Mouse (Mus musculus) heart, embryonic 16.5 days (tissue): ENCODE data around the gene Zfp354b. TPM values are rescaled to one million over a fixed set of nuclear protein-coding genes. Genes with fewer than 3 reads are reported as not detected.

ENCODE experiments used
- ATAC-seq: fragments of 200-750 bp; cut with Nextera tagmentation; replicated peaks from 2 replicates; pipeline ENCODE4 v1.8.0; 2017; ENCODE audit warnings: moderate number of reproducible peaks; ENCODE audit not compliant: insufficient read depth, low FRiP score; ENCODE audit errors: extremely low read depth
- H3K27ac ChIP-seq: fragments of 300-500 bp; sonication (generic); 2 replicates; pipeline ENCODE4 v1.5.1; 2014; ENCODE audit warnings: mild to moderate bottlenecking, low read length, control low read depth, moderate library complexity
- H3K27me3 ChIP-seq: fragments of 300-500 bp; sonication (generic); 2 replicates; pipeline ENCODE4 v1.6.1; 2014; ENCODE audit warnings: low read length, mixed read lengths; ENCODE audit not compliant: control insufficient read depth, insufficient read depth
- H3K36me3 ChIP-seq: fragments of 300-500 bp; sonication (generic); 2 replicates; pipeline ENCODE4 v1.6.1; 2014; ENCODE audit not compliant: control insufficient read depth, insufficient read depth
- H3K4me1 ChIP-seq: fragments of 300-500 bp; sonication (generic); 2 replicates; pipeline ENCODE4 v1.6.1; 2014; ENCODE audit warnings: low read length, mixed read lengths; ENCODE audit not compliant: control insufficient read depth, insufficient read depth
- H3K4me2 ChIP-seq: fragments of 300-500 bp; sonication (generic); 2 replicates; pipeline ENCODE4 v1.6.1; 2014; ENCODE audit warnings: low read depth, mild to moderate bottlenecking, control low read depth, low read length
- H3K4me3 ChIP-seq: fragments of 300-500 bp; sonication (generic); 2 replicates; pipeline ENCODE4 v1.5.1; 2014; ENCODE audit warnings: mild to moderate bottlenecking, control low read depth, low read length
- H3K9ac ChIP-seq: fragments of 300-500 bp; sonication (generic); 2 replicates; pipeline ENCODE4 v1.6.1; 2014; ENCODE audit warnings: low read length, control low read depth
- H3K9me3 ChIP-seq: fragments of 300-500 bp; sonication (generic); replicated peaks from 2 replicates; pipeline ENCODE4 v1.6.1; 2016; ENCODE audit warnings: low read length; ENCODE audit not compliant: control insufficient read depth
- WGBS: fragments of 180-500 bp; shearing (Covaris S2); extraction: QIAGEN DNeasy Blood & Tissue Kit; methylation state at CpG from one replicate; pipeline ENCODE4 v1.1.7; 2014; 5-methylcytosine and 5-hydroxymethylcytosine counted together
- polyA plus RNA-seq: library from polyadenylated mRNA; unstranded; fragments of >200 nt; fragmentation: Nextera tagmentation; extraction: Ambion mirVana; gene quantifications from 2 replicates; pipeline ENCODE4 v1.2.1, GENCODE M21; 2015

Zfp354b gene
- polyA plus RNA-seq, 1 experiment from 2014 or later = 1.1 TPM

- WGBS = 42% methylated on average over 2 of the region's 2 CpGs
- Histone ChIP-seq H3K9me3 (peaks cover 10% of the 10 kb centered on the region), H3K36me3 (no peaks in the 10 kb centered on the region), H3K27me3 (no peaks in the 10 kb centered on the region; the same call in 1 of the 2 replicates), H3K4me1 (no peaks in the 10 kb centered on the region; the same call in 1 of the 2 replicates), H3K27ac (no peak overlapping the region), H3K4me2 (no peak overlapping the region), H3K9ac (no peak overlapping the region), H3K4me3 (no peak overlapping the region)
- ATAC-seq = no peak
Measured at GRCm38 (mm10) chr11:50892441-50892840, 39.0 kb downstream of the Zfp354b start.

GRCm38 (mm10) chr11:50887390-50888128 lies 43.9 kb downstream of the Zfp354b start, which contains the start of gene Zfp454:
Zfp454 (minus strand) TSS chr11:50887651.
- H3K36me3 ChIP-seq = peaks cover 2% of the 10 kb centered on the region; the same call in 1 of the 2 replicates
- H3K4me2 ChIP-seq = peak within 1 kb of the TSS; percentile 74
- ATAC-seq = peak; percentile 92
- 6% methylated on average over 26 of the region's 26 CpGs for WGBS
- H3K4me1 ChIP-seq = peaks cover 6% of the 10 kb centered on the region
- H3K9ac ChIP-seq = peak within 1 kb of the TSS; percentile 73
- no peak within 1 kb of the TSS for H3K27ac ChIP-seq
- H3K4me3 ChIP-seq = peak within 1 kb of the TSS; percentile 56
- H3K27me3 ChIP-seq = no peaks in the 10 kb centered on the region; the same call in 1 of the 2 replicates
- H3K9me3 ChIP-seq = peaks cover 3% of the 10 kb centered on the region; the same call in 1 of the 2 replicates

DNA sequence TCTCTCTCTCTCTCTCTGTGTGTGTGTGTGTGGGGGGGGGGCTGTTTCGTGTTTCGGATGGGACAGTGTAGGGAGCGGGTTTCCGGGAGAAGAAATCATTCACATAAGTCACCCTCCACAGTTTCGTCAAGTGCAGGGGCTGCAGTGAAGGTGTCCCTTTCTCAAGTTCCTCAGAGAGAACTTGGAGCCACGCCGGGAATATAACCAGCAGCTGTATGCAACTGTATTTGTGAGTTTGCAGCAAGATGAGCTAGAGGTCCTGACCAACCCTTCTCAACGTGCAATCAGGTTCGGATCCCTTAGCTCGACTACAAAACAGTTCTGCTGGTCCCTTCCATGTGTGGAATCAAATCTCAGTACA lies 44.5 kb downstream of the Zfp354b start:
- Histone ChIP-seq H3K27ac (no peak overlapping the region), H3K4me2 (peak overlapping the region; percentile 74), H3K9ac (peak overlapping the region; percentile 73), H3K4me3 (peak overlapping the region; percentile 56), H3K27me3 (no peaks in the 10 kb centered on the region; the same call in 1 of the 2 replicates), H3K4me1 (peaks cover 6% of the 10 kb centered on the region), H3K9me3 (no peaks in the 10 kb centered on the region), H3K36me3 (peaks cover 2% of the 10 kb centered on the region; the same call in 1 of the 2 replicates)
- 0 out of 2 replicates have a peak, but pooled peaks have one; percentile 4 for ATAC-seq
- 20% methylated on average over 10 of the region's 10 CpGs for WGBS

DNA sequence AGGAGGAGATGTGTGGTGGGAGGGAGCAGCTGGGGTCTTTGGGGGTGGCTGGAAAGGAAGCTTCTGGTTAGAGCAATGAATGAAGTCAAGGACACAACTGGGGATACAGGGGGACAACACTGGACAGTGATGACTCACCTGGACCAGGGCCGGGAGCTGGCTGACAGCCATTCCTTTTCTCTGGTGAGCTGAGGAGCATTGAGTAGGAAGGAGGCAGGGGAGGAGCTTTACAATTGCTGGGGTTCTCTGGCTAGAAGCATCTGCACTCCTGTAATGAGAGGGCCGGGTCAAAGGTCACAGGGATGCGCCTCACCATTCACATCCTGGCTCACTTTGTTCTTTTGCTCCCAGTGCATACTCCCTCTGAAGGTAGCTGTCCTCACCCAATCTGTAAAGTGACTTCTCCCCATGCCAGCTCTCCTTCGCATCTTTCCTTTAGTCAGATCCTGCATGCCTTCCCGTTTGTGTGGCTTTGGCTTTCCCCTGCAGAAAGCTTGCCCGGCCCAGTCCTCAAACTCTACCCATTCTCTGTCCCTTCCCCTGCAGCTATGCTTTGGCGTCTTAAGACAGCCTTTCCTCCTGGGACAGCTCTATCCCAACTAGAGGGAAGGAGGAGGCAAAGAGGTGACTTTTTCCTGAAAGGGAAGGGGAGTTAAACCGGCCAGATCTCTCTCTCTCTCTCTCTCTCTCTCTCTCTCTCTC lies 45.1 kb downstream of the Zfp354b start:
- Histone ChIP-seq H3K9me3 (no peaks in the 10 kb centered on the region), H3K27me3 (no peaks in the 10 kb centered on the region), H3K4me1 (peaks cover 6% of the 10 kb centered on the region), H3K9ac (peak overlapping the region; percentile 29), H3K36me3 (peaks cover 2% of the 10 kb centered on the region; the same call in 1 of the 2 replicates), H3K4me2 (peak overlapping the region; percentile 74), H3K27ac (no peak overlapping the region), H3K4me3 (peak overlapping the region; percentile 56)
- WGBS = 51% methylated on average over 8 of the region's 8 CpGs
- ATAC-seq = no peak

- peaks cover 6% of the 10 kb centered on the region for H3K4me1 ChIP-seq
- no peak overlapping the region for H3K27ac ChIP-seq
- WGBS = 70% methylated on average over 3 of the region's 3 CpGs
- no peak for ATAC-seq
- H3K4me2 ChIP-seq = no peak overlapping the region
- H3K9ac ChIP-seq = no peak overlapping the region
- H3K27me3 ChIP-seq = no peaks in the 10 kb centered on the region
- peaks cover 8% of the 10 kb centered on the region; the same call in 1 of the 2 replicates for H3K36me3 ChIP-seq
- no peak overlapping the region for H3K4me3 ChIP-seq
- no peaks in the 10 kb centered on the region for H3K9me3 ChIP-seq
Measured at GRCm38 (mm10) chr11:50883756-50884155, 47.7 kb downstream of the Zfp354b start.

- H3K9me3 ChIP-seq = peaks cover 7% of the 10 kb centered on the region
- WGBS = 89% methylated on average over 3 of the region's 3 CpGs
- no peak overlapping the region for H3K4me2 ChIP-seq
- no peaks in the 10 kb centered on the region for H3K4me1 ChIP-seq
- H3K4me3 ChIP-seq = no peak overlapping the region
- peaks cover 23% of the 10 kb centered on the region for H3K36me3 ChIP-seq
- no peaks in the 10 kb centered on the region for H3K27me3 ChIP-seq
- H3K9ac ChIP-seq = no peak overlapping the region
- H3K27ac ChIP-seq = no peak overlapping the region
- no peak for ATAC-seq
Measured at GRCm38 (mm10) chr11:50878641-50879040, 52.8 kb downstream of the Zfp354b start.

Other genes starting within 250 kb of the Zfp354b start
- 9.6 and 11.4 TPM in 2 replicates for gene Zfp354c, start 103.9 kb downstream of the Zfp354b start, polyA plus RNA-seq
- 0.35 and 0.72 TPM in 2 replicates for gene Zfp879, start 90.1 kb downstream of the Zfp354b start, polyA plus RNA-seq
- gene Grm6, start 80.9 kb downstream of the Zfp354b start, polyA plus RNA-seq = not detected in 2 replicates
- 2.4 and 2.5 TPM in 2 replicates for gene Zfp454, start 44.0 kb downstream of the Zfp354b start, polyA plus RNA-seq
- gene Zfp2, start 15.5 kb downstream of the Zfp354b start, polyA plus RNA-seq = 5.9 and 6.9 TPM in 2 replicates
- not detected in 2 replicates for gene 4933414I15Rik, start 12.1 kb upstream of the Zfp354b start, polyA plus RNA-seq
- gene Prop1, start 22.1 kb upstream of the Zfp354b start, polyA plus RNA-seq = not detected in 2 replicates
- not detected in 2 replicates for gene Olfr1378, start 34.9 kb upstream of the Zfp354b start, polyA plus RNA-seq
- gene Olfr1377, start 50.3 kb upstream of the Zfp354b start, polyA plus RNA-seq = not detected in 2 replicates
- gene Olfr51, start 72.0 kb upstream of the Zfp354b start, polyA plus RNA-seq = not detected in 2 replicates
- gene Olfr54, start 82.6 kb upstream of the Zfp354b start, polyA plus RNA-seq = not detected in 2 replicates
- not detected in 2 replicates for gene Olfr1375, start 116.5 kb upstream of the Zfp354b start, polyA plus RNA-seq
- gene Zfp354a, start 127.6 kb upstream of the Zfp354b start, polyA plus RNA-seq = 5.4 and 5.7 TPM in 2 replicates